Mouse (Mus musculus) CH12.LX (cell line): Measurements from ENCODE around the gene Tent5b.

Experiments
- BHLHE40 ChIP-seq: IDR thresholded peaks from 2 replicates; pipeline ENCODE4 v1.6.1; 2011; ENCODE audit warnings: mild to moderate bottlenecking, low read depth, low read length, improper control_type of control experiment
- CTCF ChIP-seq, 2 experiments: IDR thresholded peaks in 1 of 2; conservative IDR thresholded peaks in 1 of 2; 2 replicates each; pipeline ENCODE4 v1.5.1; 2011 to 2012; ENCODE audit warnings: low read depth in 2 of 2, low read length in 2 of 2, improper control_type of control experiment in 1 of 2, inconsistent platforms in 1 of 2, mild to moderate bottlenecking in 1 of 2, moderate library complexity in 1 of 2
- ELF1 ChIP-seq: IDR thresholded peaks from 2 replicates; pipeline ENCODE4 v1.6.1; 2014; ENCODE audit warnings: low read depth, mild to moderate bottlenecking, inconsistent platforms, low read length, improper control_type of control experiment
- EP300 ChIP-seq: IDR thresholded peaks from 2 replicates; pipeline ENCODE4 v1.6.1; 2011; ENCODE audit warnings: low read length, improper control_type of control experiment
- IRF4 ChIP-seq: IDR thresholded peaks from 2 replicates; pipeline ENCODE4 v1.6.1; 2014; ENCODE audit warnings: low read depth, mild to moderate bottlenecking, inconsistent platforms, low read length, improper control_type of control experiment
- JUND ChIP-seq: conservative IDR thresholded peaks from 2 replicates; pipeline ENCODE4 v1.6.1; 2011; ENCODE audit warnings: low read depth, low read length, improper control_type of control experiment
- MAX ChIP-seq: IDR thresholded peaks from 2 replicates; pipeline ENCODE4 v1.6.1; 2011; ENCODE audit warnings: low read length, improper control_type of control experiment
- NRF1 ChIP-seq: IDR thresholded peaks from 2 replicates; pipeline ENCODE4 v1.6.1; 2014; ENCODE audit warnings: low read depth, mild to moderate bottlenecking, inconsistent platforms, low read length, improper control_type of control experiment, moderate library complexity
- POLR2A ChIP-seq: IDR thresholded peaks from 2 replicates; pipeline ENCODE4 v1.6.1; 2011; ENCODE audit warnings: low read depth, mild to moderate bottlenecking, improper control_type of control experiment, low read length
- POLR2AphosphoS2 ChIP-seq: IDR thresholded peaks from 2 replicates; pipeline ENCODE4 v1.6.1; 2011; ENCODE audit warnings: low read depth, low read length, improper control_type of control experiment
- TCF12 ChIP-seq: IDR thresholded peaks from 2 replicates; pipeline ENCODE4 v1.6.1; 2014; ENCODE audit warnings: low read depth, mild to moderate bottlenecking, inconsistent platforms, low read length, improper control_type of control experiment
- USF1 ChIP-seq: IDR thresholded peaks from 2 replicates; pipeline ENCODE4 v1.6.1; 2014; ENCODE audit warnings: low read depth, mild to moderate bottlenecking, inconsistent platforms, low read length, improper control_type of control experiment
- USF2 ChIP-seq: conservative IDR thresholded peaks from 2 replicates; pipeline ENCODE4 v1.6.1; 2011; ENCODE audit warnings: low read depth, low read length, improper control_type of control experiment
- ZMIZ1 ChIP-seq: IDR thresholded peaks from 2 replicates; pipeline ENCODE4 v1.6.1; 2012; ENCODE audit warnings: low read depth, mild to moderate bottlenecking, inconsistent platforms, low read length, improper control_type of control experiment

- peak; percentile 92 to 94 for TF ChIP-seq CTCF (conservative IDR thresholded peaks at IDR 0.05 in 1 of 2, IDR thresholded peaks at IDR 0.05 in 1 of 2; ENCODE audit: low read depth in 2 of 2, low read length in 2 of 2)
- no peak for TF ChIP-seq NRF1
- TF ChIP-seq POLR2A: no peak
- TF ChIP-seq TCF12: no peak
- TF ChIP-seq USF2: no peak
- TF ChIP-seq POLR2AphosphoS2: no peak
- TF ChIP-seq ZMIZ1: no peak
- no peak for TF ChIP-seq USF1
- no peak for TF ChIP-seq BHLHE40
- no peak for TF ChIP-seq EP300
- TF ChIP-seq JUND: no peak
- TF ChIP-seq ELF1: no peak
- no peak for TF ChIP-seq IRF4
- TF ChIP-seq MAX: no peak
Measured at GRCm38 (mm10) chr4:133451536-133451935, 28.4 kb upstream of the Tent5b start.
